Mouse (Mus musculus): ENCODE data around the gene H2-M10.2.
"Not testable (repeated sequence)": the region's sequence is repeated elsewhere in the genome, so short reads cannot be mapped to it uniquely, and the experiment has no call there.

The H2-M10.2 gene

GRCm38 (mm10) chr17:36286390-36286789 is at the start of gene H2-M10.2:
Gene H2-M10.2, minus strand, starts transcription at chr17:36286490.
- no peak for DNase-seq (ENCODE audit: extremely low spot score, low read depth, low spot score)

DNA sequence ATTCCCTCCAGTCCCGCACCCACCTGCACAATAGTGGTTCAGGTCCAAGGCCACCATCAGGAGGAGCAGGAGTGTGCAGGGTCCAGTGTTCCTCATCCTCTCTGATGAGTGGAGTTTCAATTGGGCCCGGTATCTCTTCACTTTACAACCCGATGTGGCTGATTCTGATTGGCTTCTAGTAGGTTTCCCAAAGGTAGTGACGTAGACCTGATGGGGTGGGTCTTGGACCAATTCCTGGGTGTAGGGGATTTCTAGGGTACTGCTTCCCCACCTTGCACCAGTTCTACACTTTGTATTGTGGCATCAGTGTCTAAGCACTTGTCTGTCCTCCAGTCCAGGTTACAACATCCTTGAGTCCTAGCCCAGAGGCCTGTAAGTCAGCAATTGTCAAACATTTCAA is 39.8 kb upstream of the H2-M10.2 start, which contains the start of gene H2-M10.1:
H2-M10.1 (minus strand) TSS at position 101 of the 400 bp plus-strand sequence.
- no peak for DNase-seq (ENCODE audit: extremely low spot score, low read depth, low spot score)

DNA sequence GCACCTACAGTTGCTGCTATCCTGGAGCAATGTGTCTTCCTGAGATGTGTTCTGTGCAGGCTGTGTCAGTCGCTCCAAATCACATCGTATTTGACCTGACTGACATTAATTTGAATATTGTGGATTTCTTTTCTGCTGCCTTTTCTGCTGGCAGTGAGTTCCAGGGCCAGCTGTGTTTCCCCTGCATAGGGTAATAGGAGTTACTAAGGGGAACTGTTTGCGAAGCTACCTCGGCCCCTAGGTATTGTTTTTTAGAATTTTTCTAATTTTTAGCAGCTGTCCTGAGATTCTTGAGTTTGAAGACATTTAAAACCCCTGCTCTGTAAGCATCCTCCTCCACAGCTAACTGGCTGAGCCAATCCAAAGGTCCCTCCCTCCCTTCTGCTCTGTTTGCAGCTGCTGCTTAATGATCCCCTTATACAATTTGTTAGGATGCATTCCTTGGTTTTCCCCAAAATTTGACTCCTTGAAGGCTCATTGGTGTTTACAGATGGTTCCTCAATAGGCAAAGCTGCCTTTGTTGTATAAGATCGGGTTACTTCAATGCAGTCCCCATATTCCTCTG is 29.5 kb upstream of the H2-M10.2 start:
- no peak for DNase-seq (ENCODE audit: extremely low spot score, low read depth, low spot score)

DNA sequence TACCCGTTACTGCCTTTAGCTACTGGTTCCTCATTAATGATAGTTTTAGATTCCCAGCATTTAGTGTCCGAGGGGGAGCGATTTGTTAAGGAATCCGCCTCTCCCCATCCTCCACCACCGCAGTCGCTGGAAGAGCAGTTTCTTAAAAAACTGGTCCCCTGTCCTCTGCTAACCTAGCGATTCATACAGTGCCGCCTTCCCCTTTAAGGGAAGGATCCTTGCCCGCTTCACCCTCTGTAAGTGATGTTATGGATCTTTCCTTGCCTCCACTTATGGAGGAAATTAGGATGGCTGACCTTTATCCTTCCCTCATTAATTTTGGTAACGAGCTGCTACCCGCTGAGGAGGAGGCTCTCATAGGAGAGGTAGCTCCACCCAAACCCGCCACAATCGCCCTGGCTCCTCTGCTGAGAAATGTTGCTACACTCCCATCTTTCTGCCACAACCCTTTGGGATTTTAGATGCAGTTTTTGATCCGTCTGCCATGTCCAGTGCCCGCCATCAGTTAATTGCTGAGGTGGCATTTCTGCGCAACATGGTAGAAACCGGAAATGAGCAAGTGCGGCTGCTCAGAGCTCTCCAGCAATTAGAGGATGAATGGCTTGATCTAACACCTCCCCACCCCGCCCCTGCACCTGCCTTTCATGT is 28.9 kb upstream of the H2-M10.2 start:
- peak; percentile 14 for DNase-seq (ENCODE audit: extremely low spot score, low read depth, low spot score)

DNA sequence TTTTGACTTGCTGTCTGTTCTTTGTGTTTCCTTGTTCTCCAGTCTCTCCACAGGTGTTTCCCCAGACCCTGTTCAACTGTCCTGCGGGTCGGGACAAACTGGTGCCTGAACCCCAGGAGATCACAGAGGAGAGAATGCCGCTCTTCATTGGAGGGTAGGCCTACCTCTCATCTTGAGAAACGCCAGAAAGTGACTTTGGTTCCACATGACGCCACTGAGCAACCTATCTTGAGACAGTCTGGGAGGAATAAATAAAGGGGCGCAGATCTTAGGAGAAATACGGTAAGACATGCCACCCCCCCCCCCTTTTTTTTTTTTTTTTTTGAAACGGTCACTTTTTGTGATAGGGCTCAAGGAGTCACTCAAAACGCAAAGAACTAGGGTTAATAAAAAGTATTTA is 28.2 kb upstream of the H2-M10.2 start:
- DNase-seq (ENCODE audit: extremely low spot score, low read depth, low spot score) = no peak

DNA sequence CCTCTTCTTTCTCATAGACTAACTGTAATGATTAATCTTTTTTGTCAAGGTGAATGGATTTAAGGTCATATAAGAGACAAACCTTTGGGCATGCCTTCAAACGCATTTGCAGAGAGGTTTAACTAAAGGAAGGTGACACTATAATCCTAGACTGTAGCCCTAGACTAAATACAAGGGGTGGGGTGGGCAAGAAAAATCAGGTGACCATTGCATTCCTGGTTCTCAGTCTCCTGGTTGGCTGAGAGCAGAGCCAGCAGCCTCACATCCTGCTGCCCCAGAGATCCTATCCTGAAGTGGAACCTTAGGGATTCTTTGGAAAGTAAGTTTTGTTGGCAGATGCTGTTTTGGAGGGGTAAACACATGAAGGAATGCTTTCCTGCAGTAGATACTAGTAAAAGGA is 23.0 kb upstream of the H2-M10.2 start:
- DNase-seq (ENCODE audit: extremely low spot score, low read depth, low spot score) = no peak

DNA sequence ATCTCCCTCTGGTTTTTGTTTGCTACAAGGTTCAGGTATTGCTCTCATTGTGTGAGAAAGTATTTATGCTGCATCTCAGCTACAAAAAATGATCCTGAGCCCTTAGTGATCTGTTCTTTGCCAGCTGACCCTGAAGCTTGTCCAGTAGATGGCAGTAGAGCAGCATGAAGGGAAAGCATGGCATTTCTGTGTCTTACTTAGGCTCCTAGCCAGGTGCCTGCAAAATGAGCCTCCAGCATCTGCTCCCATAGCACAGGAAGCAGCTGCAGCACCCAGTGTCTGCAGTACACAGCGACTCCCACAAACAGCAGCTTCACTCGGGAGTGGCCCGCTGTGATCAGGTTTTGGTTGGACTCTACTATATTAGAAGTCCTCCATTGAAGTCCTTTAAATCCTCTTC is 22.6 kb upstream of the H2-M10.2 start:
- DNase-seq (ENCODE audit: extremely low spot score, low read depth, low spot score) = not testable (repeated sequence)

DNA sequence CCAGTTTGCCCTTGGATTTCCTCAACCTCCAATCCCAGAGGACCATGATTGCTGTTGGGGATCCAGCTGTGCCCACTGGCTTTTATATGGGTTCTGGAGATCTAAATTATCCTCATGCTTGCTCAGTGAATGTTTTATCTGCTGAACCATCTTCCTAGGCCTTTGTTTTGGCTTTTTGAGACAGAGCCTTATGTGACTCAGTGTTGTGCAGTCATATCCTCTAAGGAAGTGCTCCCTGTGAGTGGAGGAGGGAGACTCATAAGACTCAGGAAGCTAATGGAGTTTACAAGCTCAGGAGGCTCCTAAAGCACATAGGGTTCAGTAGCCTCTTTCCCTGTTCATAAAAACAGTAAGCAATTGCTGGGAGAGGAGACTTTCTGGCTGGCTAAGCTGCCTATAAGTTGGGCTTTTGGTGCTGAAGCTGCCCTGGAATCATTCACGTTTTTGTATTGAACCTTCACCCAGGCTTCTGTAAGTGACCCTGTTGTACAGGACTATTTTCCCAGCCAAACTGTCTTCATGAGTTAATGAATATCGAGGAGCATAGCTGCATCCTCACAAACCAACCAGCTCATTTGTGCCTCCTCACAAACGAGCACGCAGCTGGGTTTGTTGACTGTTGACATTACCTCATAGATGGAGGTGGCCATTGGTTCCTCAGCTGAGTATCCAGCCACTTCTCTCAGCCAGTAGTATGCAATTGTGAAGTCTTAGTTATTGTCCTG is 4.6 kb downstream of the H2-M10.2 start:
- no peak for DNase-seq (ENCODE audit: extremely low spot score, low read depth, low spot score)

DNA sequence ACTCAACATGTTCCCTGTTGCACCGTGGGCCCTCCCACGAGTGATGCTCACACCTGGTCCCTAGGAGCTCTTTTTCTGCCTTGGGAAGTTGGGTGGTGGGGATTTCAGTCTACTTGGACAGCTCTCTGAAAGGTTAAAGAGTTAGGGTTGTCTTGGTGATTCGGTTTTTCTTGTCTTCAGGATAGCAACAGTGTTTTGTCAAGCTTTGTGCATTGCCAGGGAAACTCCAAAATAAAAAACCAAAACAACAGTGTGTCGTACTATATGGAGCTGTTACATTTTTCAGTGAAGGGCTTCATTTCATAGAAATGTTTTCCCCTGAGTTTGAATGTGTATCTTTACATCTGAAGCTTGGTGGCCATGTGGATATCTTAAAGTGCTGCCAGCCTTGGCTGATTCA is 11.5 kb downstream of the H2-M10.2 start:
- no peak for DNase-seq (ENCODE audit: extremely low spot score, low read depth, low spot score)

DNA sequence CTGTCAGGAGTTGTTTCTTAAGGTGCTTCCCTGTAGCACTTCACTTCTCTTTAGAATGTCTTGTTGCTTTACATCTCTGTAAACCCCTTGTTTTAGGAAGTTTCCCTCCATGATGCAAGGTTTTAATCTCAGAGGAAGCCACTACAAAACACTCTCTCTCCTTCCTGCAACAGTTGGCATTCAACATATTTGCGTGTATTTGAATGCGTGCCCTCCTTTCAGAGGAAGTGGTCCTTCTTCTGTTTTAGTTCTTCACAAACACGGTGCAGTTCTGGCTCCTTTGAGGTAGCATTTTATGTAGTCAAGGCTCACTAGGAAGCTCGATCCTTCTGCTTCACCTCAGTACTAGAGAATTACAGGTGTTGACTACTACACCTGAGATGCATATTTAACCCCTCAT is 12.5 kb downstream of the H2-M10.2 start:
- DNase-seq (ENCODE audit: extremely low spot score, low read depth, low spot score) = no peak

- no peak for DNase-seq (ENCODE audit: extremely low spot score, low read depth, low spot score)
These were observed 13.5 kb downstream of the H2-M10.2 start for GRCm38 (mm10) chr17:36272643-36273366.

GRCm38 (mm10) chr17:36271586-36272256 is 14.6 kb downstream of the H2-M10.2 start, which contains the start of gene Trim39:
Gene Trim39, minus strand, starts transcription at chr17:36272247.
- DNase-seq (ENCODE audit: extremely low spot score, low read depth, low spot score) = no peak

DNA sequence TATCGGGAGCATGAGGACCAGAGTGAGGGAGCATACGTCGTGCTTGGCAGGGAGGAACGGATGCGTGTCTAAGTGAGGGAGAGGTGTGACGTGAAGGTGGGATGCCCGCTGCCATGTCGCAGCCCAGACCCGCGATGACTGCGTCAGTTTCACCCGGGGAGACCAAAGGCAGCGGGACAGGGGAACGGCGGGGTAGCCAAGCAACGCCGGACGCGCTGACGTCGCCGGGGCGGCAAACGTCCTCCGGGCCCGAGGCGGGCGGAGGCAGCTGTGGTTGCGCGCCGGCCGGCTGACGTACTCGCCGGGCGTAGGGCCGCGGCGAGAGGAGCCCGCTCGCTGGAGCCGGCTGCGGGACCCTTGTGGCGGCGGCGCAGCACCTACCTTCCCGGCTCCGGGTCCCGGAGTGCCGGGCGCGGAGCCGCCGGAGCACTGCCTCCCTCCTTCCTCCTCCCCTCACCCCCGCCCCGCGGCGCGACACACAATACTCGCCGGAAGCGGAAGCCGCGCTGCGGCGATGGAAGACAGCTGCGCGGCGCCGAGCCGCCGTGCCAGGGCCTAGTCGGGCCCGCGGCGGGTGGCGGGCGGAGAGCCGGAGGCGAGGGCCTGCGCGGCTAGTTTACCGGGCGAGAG is 15.2 kb downstream of the H2-M10.2 start:
- no peak for DNase-seq (ENCODE audit: extremely low spot score, low read depth, low spot score)

DNA sequence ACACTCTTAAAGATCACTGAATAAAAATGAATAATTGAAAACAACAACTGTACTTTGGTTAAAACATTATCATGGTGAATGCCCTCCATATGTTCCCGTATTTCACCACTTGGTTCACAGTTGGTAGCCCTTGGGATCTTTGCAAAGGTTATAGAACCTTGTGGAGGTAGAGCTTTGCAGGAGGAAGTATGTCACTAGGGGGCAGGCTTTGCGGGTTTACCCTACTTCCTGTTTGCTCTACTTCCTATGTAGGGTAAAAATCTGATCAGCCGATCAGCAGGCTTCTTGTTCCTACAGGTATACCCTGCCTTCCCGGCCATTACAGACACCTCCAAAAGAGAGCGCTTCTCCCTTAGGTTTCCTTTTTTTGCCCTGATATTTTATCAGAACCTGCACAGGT is 20.5 kb downstream of the H2-M10.2 start:
- DNase-seq (ENCODE audit: extremely low spot score, low read depth, low spot score) = no peak

DNA sequence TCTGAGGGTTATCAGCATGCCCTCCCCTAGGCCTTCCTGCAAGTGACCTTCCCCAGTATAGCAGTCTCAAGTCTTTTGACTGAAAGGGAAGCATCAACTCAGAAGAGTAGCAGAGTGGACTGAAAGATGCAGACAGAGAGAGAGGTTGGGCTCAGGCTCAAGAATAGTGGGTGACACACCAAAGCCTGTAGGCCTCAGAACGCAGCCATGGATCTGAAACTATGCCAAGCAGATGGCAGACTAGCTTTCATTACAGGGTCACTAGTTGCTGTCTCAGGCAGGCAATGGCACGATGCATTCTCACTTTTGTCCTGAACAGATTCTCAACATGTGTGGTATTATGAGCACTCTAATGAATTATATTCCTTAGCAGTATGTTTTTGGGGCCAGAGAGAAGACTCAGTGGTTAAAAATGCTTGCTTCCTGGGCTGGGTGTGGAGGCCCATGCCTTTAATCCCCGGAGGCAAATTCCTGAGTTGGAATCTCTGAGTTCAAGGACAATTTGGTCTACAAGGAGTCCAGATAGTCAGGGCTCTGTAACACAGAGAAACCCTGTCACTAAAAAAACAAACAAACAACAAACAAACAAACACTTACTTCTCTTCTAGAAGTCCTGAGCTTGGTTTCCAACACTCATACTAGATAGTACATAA is 21.9 kb downstream of the H2-M10.2 start:
- no peak for DNase-seq (ENCODE audit: extremely low spot score, low read depth, low spot score)

GRCm38 (mm10) chr17:36261511-36262166 is 24.7 kb downstream of the H2-M10.2 start:
- DNase-seq (ENCODE audit: extremely low spot score, low read depth, low spot score) = no peak

GRCm38 (mm10) chr17:36257969-36258368 is 28.3 kb downstream of the H2-M10.2 start, which contains the start of gene Rpp21:
Gene Rpp21, minus strand, starts transcription at chr17:36258069.
- no peak for DNase-seq (ENCODE audit: extremely low spot score, low read depth, low spot score)

- DNase-seq (ENCODE audit: extremely low spot score, low read depth, low spot score) = no peak
These were observed 28.9 kb downstream of the H2-M10.2 start for GRCm38 (mm10) chr17:36257241-36257947.
